Mouse (Mus musculus) left cerebral cortex, adult 18-20 months (tissue): Measurements from ENCODE around the gene Rbfox3. TPM values are rescaled to one million over a fixed set of nuclear protein-coding genes. Genes with fewer than 3 reads are reported as not detected.

Source experiments
- DNase-seq, 2 experiments: peaks; one replicate each; pipeline ENCODE4 v3.0.0; 2021 to 2022; ENCODE audit warnings: low spot score in 2 of 2, mixed read lengths in 1 of 2
- total RNA-seq, 2 experiments: library from RNA; stranded (reverse); gene quantifications; 2 replicates each; pipeline ENCODE4 v1.2.3; 2021

Gene Rbfox3
- total RNA-seq, 2 experiments from 2014 or later = 301 to 331 TPM

- DNase-seq = no peak
These were observed 425.6 kb downstream of the Rbfox3 start for GRCm38 (mm10) chr11:118485780-118486179.

- DNase-seq = no peak
These were observed 426.1 kb downstream of the Rbfox3 start for GRCm38 (mm10) chr11:118485338-118485737.

DNA sequence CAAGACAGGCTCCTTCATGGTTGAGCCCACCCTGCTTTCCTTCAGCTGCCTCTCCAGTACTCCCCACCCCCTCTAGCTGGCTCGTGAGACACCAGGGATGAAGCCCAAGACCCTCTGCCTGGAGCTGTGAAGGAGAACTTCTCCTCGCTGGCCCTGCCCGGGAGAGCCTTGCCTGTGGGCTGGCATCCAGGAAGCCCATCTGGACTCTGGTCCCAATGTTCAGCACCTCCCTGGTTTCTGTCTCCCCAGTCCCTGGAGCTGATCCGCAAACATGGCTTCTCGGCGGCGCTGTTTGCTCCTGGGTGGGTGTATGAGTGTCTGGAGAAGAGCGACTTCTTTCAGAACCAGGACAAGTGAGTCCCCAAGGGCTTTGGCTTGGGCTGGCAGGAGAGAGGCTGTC, 427.2 kb downstream of the Rbfox3 start:
- DNase-seq = no peak

DNA sequence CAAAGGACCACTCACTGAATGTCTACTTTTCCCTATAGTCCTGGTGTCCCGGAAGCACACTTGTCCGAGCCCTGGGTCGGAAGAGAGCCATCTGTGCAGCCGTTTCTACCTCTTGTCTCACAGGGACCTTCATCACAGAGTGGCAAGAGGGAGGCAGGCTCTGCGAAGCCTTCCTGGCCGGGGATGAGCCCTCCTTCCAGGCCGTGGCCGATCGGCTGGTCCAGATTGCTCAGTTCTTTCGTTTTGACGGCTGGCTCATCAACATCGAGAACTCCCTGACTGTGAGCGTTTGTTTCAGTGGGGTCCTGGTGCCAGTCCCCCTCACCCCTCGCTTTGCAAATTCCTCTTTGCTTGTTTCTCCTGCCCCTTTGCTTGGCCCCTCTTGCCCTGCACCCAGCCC, 429.6 kb downstream of the Rbfox3 start:
- DNase-seq = no peak

DNA sequence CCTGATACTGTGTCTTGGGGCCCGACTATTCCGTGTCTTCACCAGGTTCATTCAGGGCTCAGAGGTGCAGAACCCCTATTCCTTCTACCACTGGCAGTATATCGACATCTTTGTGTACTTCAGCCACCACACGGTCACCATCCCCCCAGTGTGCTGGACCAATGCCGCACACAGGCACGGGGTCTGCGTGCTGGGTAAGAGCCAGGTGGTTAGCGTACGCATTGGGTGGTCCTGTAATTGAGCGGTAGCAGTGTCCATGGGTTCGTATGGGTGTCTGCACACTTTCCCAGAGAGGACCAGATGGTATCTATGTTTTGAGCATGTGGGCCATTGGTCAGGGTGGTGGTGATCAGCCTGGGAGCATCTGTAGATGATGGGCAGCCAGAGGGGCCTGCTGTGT, 430.2 kb downstream of the Rbfox3 start:
- no peak for DNase-seq

DNA sequence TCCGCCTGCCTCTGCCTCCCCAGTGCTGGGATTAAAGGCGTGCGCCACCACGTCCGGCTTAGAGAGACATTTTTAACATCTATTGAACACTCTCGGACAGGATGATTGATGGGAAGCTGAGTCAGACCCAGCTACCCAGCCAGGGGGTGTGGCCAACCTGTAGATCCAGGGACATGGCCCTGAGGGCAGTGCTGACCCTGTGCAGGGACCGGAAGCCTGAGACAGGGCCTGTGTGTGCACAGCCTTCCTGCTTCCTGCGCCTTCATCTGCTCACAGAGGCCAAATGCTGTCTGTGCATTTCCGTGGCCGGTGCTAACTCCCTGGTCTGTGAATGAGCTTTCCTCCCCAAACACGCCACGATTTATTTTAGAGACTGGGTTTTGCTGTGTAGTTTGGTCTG, 431.6 kb downstream of the Rbfox3 start:
- no peak for DNase-seq

GRCm38 (mm10) chr11:118476396-118477373, 434.7 kb downstream of the Rbfox3 start, which contains the start of gene Engase:
Gene Engase, plus strand, starts transcription at chr11:118476829.
- peak; percentile 96 to 97 for DNase-seq

DNA sequence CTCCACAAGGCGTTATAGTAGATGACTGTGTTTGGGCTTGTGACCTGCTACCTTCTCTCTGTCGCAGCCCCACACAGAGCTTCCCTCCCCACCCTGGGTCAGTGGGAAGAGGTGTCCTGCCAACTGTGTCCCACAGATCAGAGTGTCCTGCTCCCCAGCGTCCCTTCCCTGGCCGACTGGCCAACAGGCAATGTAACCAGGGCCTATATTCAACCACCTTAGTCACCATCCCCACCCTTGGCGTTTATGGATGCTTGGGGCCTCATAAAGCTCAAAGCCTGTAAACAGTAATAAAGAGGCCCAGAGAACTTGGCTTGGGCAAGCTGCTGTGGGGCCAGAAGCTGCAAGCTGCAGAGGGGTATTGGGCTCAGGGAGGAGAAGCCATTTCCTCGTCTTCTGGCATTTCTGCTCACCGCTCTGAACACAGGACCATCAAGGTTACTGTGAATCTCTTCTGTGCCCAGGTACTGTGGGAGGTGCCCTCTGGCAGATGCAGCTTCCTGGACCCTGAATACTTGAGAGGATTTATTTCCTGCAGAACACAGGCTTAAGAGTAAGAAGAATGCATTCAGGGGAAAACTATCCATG, 435.8 kb downstream of the Rbfox3 start:
- DNase-seq = no peak

GRCm38 (mm10) chr11:118473842-118474500, 437.4 kb downstream of the Rbfox3 start:
- no peak for DNase-seq

DNA sequence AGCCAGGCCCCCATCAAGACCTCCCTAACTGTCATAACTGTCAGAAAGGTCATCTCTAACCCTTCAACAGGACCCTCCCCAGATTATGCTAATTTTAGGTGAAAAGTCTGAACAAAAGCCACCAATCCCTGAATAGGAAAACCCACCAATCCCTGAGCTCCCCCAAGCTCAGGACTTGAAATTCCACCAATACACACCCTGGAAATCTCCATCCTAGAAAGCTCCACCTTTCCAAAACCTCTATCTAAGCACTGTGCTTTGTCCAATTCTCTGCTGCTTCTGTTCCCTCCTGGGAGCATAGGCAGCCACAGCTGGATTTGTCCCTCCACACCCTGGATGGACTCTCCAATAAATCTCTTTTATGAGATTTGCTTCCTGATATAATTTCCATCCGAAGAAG, 438.2 kb downstream of the Rbfox3 start:
- DNase-seq = no peak

DNA sequence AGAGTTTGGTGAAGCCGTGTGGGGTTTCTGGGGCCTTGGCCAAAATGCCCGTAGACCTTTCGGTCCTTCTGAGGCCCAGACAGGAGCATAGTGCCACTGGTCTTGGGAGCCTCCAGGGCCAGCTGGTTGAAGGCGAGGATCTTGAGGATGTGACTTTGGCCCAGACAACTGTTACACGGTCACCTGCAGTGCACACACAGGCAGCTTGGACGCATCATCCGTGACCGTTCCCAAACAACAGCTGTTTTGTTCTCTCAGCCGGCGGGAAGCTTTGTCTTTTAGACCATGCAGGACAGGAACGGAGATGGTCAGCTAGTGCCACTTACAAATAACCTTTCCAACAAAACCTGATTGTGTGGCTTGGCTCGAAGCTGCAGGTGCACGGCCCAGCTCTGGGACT, 439.7 kb downstream of the Rbfox3 start:
- DNase-seq = no peak

DNA sequence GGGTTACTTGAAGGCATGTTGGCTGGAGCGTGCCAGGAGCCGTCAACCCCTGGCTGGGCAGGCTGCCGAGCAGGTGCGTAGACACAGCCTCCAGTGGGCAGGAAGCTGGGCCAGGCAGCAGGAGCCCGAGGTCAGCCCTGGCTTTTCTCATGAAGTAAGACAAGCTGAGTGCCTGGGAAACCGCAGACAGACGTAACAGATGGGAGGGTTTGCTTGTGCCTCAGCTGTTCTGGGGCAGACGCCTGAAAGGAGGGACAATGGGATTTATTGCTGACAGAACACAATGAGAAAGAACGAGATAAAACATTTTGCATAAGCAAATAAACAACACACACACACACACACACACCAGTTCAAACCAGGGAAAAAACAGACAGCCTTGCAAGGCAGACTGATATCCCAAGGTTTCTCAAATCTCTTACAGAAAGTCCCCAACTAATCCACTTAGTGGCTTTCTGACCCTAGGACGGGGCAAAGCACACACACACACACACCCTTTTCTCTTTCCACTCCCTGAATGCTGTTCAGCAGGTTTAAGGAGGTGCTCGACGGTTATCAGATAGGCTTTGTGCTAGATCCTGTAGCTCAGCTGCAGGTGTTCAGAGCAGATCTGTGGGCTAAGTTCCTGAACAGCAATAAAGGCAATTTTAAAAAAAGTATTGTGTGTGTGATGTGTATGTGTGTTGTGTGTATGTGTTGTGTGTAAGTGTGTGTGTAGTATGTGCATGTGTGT, 441.0 kb downstream of the Rbfox3 start:
- DNase-seq = no peak

- DNase-seq = no peak
These were observed 441.8 kb downstream of the Rbfox3 start for GRCm38 (mm10) chr11:118469509-118470160.

DNA sequence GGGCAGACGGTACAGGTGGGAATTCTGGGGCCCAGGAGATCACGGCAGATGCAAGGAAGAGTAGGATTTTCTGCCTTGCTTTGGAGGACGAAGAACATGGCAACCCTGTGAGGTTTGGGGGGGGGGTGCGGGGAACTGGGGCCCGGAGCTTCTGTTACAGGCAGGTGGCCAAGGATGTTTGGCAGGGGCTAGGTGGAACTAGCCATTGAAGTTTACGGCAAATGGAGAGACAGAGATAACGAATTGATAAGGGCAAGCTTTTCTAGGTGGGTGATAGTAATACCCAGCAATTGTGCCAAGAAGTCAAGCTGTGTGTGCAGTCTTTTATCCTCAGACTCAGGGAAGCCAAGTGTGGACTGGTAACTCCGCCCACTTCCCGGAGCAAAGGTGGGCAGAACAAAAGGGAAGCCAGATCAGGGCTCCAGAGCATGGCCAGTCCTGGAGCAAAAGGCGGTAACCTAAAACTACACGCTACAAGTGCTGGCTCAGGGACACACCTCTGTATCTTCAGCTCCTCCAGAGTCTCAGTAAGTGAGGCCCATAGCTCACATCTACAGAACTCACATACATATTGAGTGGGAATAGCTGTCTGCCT, 443.9 kb downstream of the Rbfox3 start:
- no peak for DNase-seq

- no peak for DNase-seq
These were observed 451.1 kb downstream of the Rbfox3 start for GRCm38 (mm10) chr11:118460280-118460679.

DNA sequence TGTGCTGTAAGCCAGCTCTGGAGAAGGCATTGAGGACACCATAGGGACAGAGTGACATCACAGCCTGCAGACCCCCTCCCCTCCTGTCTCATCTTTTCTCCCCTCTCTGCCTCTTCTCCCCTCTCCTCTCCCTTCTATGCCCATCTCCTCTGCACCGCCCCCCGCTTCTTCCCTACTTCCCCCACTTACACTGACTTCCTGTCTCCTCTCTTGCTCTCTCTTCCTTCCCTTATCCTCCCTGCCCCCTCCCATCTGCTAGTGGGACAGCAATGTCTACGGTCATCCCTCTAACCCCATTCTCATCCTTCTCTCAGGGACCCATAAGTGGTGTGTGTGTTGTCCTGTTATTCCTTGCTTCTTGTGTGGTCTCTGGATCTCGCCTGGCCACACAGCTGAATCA, 451.9 kb downstream of the Rbfox3 start:
- DNase-seq = no peak

DNA sequence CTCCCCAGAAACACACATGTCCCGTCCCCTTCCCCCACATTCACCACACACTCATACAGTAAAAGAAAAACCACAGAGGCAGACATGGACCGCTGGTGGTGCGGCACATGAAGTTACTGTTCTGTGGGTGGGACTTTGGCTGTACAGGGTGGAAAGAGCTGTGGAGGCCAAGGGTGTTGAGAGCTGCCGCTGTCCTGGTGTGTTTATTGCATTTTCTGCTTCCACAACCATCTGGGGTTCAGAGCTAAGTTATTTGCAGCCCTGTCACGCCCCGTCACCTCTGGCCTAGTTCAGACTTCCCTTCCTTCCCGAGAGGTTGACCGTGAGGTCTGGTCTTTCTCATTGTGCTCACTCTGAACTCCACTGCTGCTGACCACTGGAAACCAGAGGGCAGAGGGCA, 452.3 kb downstream of the Rbfox3 start:
- no peak for DNase-seq

GRCm38 (mm10) chr11:118456937-118457336, 454.5 kb downstream of the Rbfox3 start:
- DNase-seq = peak; percentile 51 to 52

DNA sequence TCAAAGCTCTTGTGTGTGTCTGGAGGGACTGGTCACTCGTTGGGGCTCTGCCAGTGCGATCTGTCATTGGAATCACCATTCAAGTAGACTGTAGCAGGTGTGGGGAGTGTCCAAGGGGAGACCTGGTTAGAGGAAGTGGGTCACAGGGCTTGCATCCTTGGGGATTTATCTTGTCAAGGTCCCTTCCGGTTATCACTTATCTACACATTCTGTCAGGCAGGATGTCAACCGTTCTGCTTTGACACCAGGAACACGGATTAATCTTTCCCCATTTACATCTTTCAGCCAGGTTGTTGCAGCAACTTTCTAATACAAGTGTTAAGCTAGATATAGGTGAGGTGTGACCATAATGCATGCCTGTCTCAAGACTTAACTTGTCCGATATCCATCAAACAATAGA, 455.6 kb downstream of the Rbfox3 start:
- no peak for DNase-seq
